21 mouse cellular contexts compared by ENCODE assay signal in the genomic region with DNA sequence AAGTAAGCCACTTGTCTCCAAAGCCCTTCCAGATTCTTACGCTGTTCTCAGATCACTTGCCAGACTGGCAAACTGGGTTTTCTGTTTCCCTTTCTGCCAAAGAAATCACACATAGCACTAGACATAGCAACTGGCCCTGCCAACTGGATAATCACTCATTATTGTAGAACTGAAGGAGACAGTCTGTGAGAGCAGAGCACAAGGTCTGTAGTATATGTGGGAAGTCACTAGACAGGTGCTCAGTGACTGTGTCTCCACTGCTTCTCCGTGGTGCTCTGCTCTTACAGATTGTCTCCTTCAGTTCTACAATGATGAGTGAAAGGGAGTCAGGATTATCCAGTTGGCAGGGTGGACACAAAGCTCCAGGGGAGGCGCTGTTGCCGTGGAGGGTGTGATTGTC. TPM values are rescaled to one million over a fixed set of nuclear protein-coding genes. Genes with fewer than 3 reads are reported as not detected.
"Had no signal": no experiment of that assay in that cellular context is flagged by ENCODE, and none has a peak within 500 bp of the region (broad histone marks: within the 10 kb centered on the region; RNA-seq: fewer than 3 reads in every experiment).

No protein-coding gene starts in this region.

- H3K4me2 ChIP-seq: neural tube, embryonic 15.5 days; stomach, embryonic 15.5 days had no signal

- DNase-seq: retina, postnatal 1 day; right cerebral cortex, adult 18-20 months; right cerebral cortex, postnatal 14 days; right cerebral cortex, postnatal 25 days; right cerebral cortex, postnatal 4 days; spleen, adult 18-20 months; thymus, adult 18-20 months; thymus, adult 2 months; thymus, postnatal 14 days; thymus, postnatal 25 days; thymus, postnatal 36 days; thymus, postnatal 4 days had no signal

- H3K27ac ChIP-seq: neural tube, embryonic 15.5 days; stomach, embryonic 15.5 days; stomach, postnatal 0 days had no signal

- H3K9me3 ChIP-seq: neural tube, embryonic 15.5 days; stomach, embryonic 15.5 days had no signal

- H3K27me3 ChIP-seq: neural tube, embryonic 15.5 days; stomach, embryonic 15.5 days had no signal

- H3K4me1 ChIP-seq: neural tube, embryonic 15.5 days; stomach, embryonic 15.5 days had no signal

- H3K36me3 ChIP-seq: neural tube, embryonic 15.5 days; stomach, embryonic 15.5 days had no signal

- H3K9ac ChIP-seq: neural tube, embryonic 15.5 days; stomach, embryonic 15.5 days had no signal

- H3K4me3 ChIP-seq: neural tube, embryonic 15.5 days; stomach, embryonic 15.5 days had no signal

RNA-seq across cellular contexts. Expression of gene Themis3, which starts 41.7 kb away (rescaled TPM):
- total RNA-seq: neutrophil, adult 5-6 weeks had no signal
- polyA plus RNA-seq: neural tube, embryonic 14.5 days; neural tube, embryonic 15.5 days; spleen, adult 2 months; testis, adult 2 months; thymus, adult 2 months; thymus, postnatal 0 days; urinary bladder, adult 2 months had no signal
